Mouse (Mus musculus): Measurements from ENCODE around the gene Gm21292. TPM values are rescaled to one million over a fixed set of nuclear protein-coding genes. Genes with fewer than 3 reads are reported as not detected.
"Not testable (repeated sequence)": the region's sequence is repeated elsewhere in the genome, so short reads cannot be mapped to it uniquely, and the experiment has no call there.

The Gm21292 gene
- not detected in 2 replicates for polyA plus RNA-seq (2016; fragmentation: Nextera tagmentation; extraction: Ambion mirVana)

DNA sequence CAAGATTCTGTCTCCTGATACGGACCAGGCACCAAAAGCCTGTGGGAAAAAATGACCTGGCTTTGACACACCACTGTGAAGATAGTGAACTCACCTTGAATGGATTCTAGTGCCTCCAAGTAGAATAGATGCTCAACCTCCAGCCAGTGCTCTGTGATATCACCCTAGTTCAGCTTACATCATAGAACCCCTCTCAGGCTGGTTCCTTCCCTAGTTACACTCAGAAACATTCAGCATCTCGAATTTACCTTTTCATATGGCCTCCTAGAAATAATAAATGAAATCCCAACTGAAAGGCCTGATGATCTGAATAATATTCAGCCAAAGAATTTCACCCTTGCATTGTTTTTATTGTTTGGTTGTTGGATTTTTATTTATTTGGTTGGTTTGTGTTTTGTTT, at the start of gene Gm21292:
Gene Gm21292, minus strand, starts transcription at position 101 of the 400 bp plus-strand sequence.
- not testable (repeated sequence) for H3K4me1 ChIP-seq (replicated peaks); H3K36me3 ChIP-seq; ATAC-seq (ENCODE audit: insufficient number of reproducible peaks, insufficient read depth, low FRiP score, low TSS enrichment, low read depth); H3K27ac ChIP-seq; H3K9ac ChIP-seq (replicated peaks); H3K4me2 ChIP-seq; H3K9me3 ChIP-seq; H3K27me3 ChIP-seq; H3K4me3 ChIP-seq (replicated peaks)
- 40% methylated on average over 2 of the region's 2 CpGs for WGBS

Other genes with a start within 250 kb of the Gm21292 start
- not detected in 2 replicates for gene Gm21721, start 68.3 kb upstream of the Gm21292 start, polyA plus RNA-seq (2016; fragmentation: Nextera tagmentation; extraction: Ambion mirVana)
- not detected in 2 replicates for gene Gm21812, start 213.3 kb upstream of the Gm21292 start, polyA plus RNA-seq (2016; fragmentation: Nextera tagmentation; extraction: Ambion mirVana)

Data from limb, embryonic 12.5 days (tissue).